Mouse (Mus musculus) heart, adult 10 weeks (tissue): ENCODE data around the gene Fbln1. TPM values are rescaled to one million over a fixed set of nuclear protein-coding genes. Genes with fewer than 3 reads are reported as not detected.

Source experiments
- polyA plus RNA-seq: library from polyadenylated mRNA; stranded (reverse); fragments of 350-450 nt; fragmentation: Illumina TruSeq; extraction: RNeasy Lipid Tissue Mini Kit (QIAGEN cat#74804); gene quantifications from one replicate; pipeline ENCODE4 v1.2.3, GENCODE M21; 2014; ENCODE audit warnings: low read depth, low replicate concordance

The Fbln1 gene
- polyA plus RNA-seq, result 121 TPM

GRCm38 (mm10) chr15:85205792-85206702, at the start of gene Fbln1:
TSS of gene Fbln1 (plus strand) at chr15:85205949.

GRCm38 (mm10) chr15:85335671-85336300, 130.0 kb downstream of the Fbln1 start, which contains the start of gene Atxn10:
TSS of gene Atxn10 (plus strand) at chr15:85336245.

Other genes with a start within 250 kb of the Fbln1 start
- 20.7 TPM for gene 5031439G07Rik, start 217.4 kb upstream of the Fbln1 start, polyA plus RNA-seq
- not detected for gene Upk3a, start 188.8 kb upstream of the Fbln1 start, polyA plus RNA-seq
- gene Fam118a, start 177.0 kb upstream of the Fbln1 start, polyA plus RNA-seq, result 9.7 TPM
- gene Smc1b, start 74.0 kb upstream of the Fbln1 start, polyA plus RNA-seq, result not detected
- gene Ribc2, start 73.9 kb upstream of the Fbln1 start, polyA plus RNA-seq, result not detected
- gene Atxn10, start 130.3 kb downstream of the Fbln1 start, polyA plus RNA-seq, result 89.0 TPM